Mouse (Mus musculus) kidney, postnatal 25 days (tissue): ENCODE measurements around the gene Mmp24.
"Not testable (repeated sequence)": the region's sequence is repeated elsewhere in the genome, so short reads cannot be mapped to it uniquely, and the experiment has no call there.

Source experiments
- DNase-seq, 2 experiments: peaks; one replicate each; pipeline ENCODE4 v3.0.0; 2021; ENCODE audit warnings: mixed read lengths in 2 of 2

The Mmp24 gene

GRCm38 (mm10) chr2:155817301-155818245 is 42.4 kb downstream of the Mmp24 start:
- peak; percentile 18 to 57 for DNase-seq

DNA sequence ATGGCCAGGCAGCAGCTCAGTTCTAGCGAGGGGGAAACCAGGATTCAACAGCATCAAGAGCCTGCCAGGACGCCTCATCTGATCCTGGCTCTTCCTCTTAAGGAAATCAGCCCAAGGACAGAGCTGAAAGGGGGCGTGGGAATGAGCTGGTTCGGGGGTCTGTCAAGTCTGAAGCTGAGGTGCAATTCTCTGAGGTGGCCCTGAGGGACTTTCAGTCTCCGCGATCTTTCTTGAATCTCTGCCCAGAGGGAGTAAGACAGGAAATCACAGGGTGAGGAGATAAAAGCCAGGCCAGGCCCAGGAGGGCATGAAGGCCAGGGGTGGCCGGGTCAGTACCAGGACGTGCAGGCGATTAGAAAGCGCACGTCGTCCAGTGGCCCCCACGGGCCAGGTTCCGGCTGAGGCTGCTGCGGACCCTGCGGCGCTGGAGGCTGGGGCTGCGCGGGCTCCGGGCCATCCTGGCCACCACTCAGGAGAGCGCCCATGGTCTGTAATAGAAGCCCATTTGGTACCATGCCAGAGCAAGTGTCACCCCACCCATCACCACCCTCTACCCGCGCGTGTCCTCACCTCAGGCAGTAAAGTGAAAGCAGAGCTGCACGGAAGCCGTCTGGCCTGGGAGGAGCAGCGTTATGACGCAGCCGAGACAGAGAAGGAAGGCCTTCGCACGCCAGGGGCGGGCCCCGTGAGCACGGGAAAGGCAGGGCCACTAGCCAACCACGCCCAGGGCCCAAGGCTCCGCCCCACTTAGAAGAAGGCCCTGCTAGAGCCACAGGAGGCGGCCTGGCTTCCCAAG is 43.7 kb downstream of the Mmp24 start:
- peak; percentile 97 to 98 for DNase-seq

GRCm38 (mm10) chr2:155819392-155819448 is 44.1 kb downstream of the Mmp24 start, which contains the start of gene BC029722:
Gene BC029722 (minus strand): TSS chr2:155819426.
- no peak for DNase-seq

GRCm38 (mm10) chr2:155819449-155820251 is 44.5 kb downstream of the Mmp24 start:
- DNase-seq: peak; percentile 70 to 90

DNA sequence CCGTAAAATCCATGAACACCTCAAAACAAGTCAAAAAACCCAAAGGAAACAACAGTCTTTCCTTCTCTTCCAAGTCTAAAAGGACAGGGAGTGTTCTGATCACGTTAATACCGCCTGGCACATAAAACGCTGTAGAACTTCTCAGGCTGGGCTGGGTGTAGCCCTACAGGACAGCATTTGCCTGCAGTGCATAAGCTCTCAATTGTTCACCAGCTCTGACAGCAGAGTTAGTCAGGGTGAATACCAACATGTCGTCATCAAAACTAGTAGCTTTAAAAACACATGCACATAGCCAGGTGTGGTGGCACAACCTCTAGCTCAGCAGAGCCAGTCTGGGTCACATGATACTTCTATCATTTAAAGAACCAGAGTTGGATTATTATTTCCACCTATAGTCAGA is 45.6 kb downstream of the Mmp24 start:
- DNase-seq: no peak

DNA sequence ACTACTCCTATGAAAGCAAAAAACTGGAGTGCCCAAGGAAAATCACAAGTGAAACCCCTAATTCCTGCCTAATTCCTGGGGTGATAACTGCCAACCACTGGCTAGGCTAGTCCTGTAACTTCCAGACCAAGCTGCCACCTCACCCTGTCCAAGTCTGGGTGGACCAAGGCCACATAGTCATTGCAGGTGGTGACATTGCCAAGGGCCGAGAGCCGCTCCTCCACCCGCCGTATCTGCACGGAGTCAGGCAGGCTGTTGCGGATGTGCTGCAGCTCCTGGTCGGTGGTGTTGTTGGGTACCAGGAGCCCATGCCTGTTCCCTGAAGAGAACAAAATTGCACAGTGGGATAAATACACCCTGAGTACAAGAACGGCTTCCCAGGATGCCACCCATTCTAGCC is 48.6 kb downstream of the Mmp24 start:
- no peak for DNase-seq

GRCm38 (mm10) chr2:155825904-155826629 is 50.9 kb downstream of the Mmp24 start:
- DNase-seq: peak; percentile 12 to 53

DNA sequence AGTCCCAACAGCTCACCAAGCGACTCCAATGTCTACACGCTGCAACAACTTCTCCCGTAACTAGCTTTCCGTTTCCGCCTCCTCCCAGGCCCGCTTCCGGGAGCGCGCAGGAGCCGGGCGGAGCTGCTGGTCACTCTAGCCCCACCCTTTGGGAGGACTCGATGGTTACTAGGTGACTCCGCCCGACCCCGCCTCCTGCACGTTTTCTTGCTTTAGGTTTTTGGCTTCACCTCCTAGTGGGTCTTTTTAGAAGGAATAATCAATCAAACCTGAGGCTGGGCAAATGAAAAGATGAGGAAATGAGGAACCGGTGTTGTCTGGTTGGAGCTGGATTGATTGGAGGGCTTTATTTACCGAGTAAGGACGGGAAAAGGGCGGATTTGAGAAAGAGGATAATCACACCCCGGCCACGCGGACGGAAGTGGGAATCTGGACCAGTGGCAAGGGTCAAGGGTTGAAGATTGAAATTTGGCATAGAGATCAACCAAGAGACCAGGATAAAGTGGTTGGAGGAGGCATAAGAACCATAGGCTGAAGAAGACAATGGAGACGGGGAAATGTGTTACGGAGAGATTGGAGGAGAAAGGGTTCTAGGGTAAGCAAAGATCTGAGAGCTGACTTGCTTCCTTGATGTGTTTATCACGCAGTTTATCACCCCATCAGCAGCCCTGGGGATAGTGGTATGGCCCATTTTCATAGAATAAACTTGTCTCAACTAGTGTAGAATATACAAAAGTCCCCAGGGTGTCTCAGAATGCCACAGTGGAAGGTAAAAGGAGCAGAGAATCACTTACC is 51.7 kb downstream of the Mmp24 start, which contains the start of gene Eif6:
Gene Eif6 (minus strand): TSS at position 296 of the 795 bp plus-strand sequence.
- DNase-seq: peak; percentile 93 to 95

DNA sequence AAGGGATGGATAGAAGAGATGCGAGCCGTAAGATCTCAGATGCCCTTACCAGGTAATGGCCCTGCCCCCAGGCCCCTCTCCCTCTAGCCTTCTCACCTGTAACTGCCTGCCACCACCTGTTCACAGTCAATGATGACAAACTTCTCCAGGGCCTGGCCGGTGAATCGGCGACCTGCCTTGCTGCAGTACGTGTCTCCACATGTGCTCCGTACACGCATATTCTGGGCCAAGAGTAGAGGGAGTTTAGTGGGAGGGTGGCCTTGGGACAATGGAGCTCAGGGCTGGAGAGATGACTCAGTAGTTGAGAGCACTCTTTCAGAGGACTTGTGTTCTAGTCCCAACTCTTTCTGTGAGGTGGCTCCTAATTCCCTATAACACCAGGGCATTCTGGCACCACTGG is 55.7 kb downstream of the Mmp24 start:
- DNase-seq: no peak

- DNase-seq: peak in 1 of 2 experiments; percentile 22
These were observed 56.2 kb downstream of the Mmp24 start for GRCm38 (mm10) chr2:155831302-155831701.

DNA sequence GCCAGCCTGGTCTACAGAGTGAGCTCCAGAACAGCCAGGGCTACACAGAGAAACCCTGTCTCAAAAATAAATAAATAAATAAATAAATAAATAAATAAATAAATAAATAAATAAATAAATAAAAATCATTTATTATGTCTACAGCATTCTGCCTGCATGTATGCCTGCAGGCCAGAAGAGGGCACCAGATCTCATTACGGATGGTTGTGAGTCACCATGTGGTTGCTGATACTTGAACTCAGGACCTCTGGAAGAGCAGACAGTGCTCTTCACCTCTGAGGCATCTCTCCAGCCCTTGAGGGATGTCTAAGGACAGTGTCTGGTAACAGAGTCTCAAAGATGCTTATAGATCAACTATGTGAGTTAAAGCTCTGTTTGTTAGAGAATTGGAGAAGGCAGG is 56.9 kb downstream of the Mmp24 start:
- DNase-seq: not testable (repeated sequence)

DNA sequence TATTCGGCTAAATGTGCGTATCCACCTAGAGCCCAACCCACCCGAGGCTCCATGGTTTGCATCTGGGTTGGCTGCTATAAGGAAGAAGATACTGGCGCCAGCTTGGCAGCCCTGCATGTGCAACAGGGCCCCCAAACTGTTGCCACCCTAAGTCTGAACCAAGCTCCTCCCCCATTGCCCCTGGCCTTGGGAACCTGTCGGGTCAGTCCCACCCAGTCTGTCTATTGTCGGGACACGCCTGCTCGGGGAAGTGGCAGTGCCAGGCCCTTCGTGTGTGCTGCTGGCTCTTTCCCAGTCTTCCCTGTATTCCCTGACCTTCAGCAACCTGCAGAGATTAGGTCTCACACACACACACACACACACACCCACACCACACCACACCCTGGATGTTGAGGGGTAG is 59.6 kb downstream of the Mmp24 start, which contains the start of gene Fam83c:
Gene Fam83c (minus strand): TSS at position 123 of the 400 bp plus-strand sequence.
- no peak for DNase-seq

GRCm38 (mm10) chr2:155837961-155838360 is 62.8 kb downstream of the Mmp24 start:
- DNase-seq: no peak

- no peak for DNase-seq
These were observed 63.8 kb downstream of the Mmp24 start for GRCm38 (mm10) chr2:155838961-155839360.

DNA sequence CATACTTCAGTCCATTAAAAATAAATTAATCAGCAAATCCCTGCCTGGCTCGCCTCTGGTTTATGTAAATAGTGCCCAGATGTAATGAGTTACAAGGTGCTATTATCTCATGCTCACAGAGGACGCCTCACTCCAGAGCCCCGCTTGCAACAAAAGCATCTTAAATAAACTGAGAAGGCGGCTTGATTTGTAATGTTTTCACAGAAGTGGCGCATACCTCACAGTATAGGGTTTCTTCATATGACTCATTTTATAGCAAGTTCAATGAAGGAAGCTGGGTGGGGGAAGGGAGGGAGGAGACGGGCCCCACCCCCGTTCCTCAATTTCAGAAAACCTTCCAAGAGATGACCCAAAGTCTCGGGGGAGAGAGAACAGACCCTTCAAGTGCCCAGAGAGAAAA is 71.8 kb downstream of the Mmp24 start:
- DNase-seq: no peak

DNA sequence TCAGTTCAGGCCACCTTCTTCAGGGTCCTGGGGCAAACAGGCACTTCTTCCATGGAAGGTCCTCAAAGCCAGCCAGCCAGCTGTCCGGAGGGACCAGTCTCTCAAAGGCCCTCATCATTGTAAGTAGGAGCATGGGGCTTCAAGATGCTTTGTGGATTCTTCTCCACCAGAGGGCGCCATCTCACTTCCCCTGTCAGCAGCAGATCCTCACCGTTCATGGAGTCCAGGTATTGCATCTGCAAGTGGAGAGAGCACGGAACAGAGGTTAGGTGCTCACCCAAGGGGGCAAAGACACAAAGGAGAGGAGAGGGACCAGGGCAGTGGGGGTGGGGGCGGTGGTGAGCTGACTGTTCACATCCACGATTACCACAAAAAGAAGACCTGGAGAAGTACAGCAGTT is 73.1 kb downstream of the Mmp24 start:
- DNase-seq: peak; percentile 79 to 89

GRCm38 (mm10) chr2:155849464-155849863 is 74.3 kb downstream of the Mmp24 start:
- DNase-seq: no peak

DNA sequence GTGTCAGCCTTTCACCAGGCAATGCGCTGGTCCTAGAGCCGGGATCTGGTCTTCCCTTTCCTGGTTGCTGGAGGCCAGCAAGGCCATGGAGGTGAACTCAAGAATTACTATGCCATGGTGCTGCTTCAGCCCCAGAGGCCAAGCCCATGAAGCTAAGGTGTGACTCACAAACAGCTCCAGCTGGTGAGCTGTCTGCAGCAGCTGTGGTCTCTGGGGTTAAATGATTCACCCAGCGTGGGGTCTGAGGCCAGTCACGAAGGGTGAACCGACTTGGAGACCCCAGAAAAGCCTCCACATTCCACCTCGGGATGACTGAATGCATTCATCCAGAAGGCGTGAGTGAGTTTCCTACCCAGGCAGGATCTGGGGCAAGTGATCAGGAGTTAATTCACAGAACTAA is 75.0 kb downstream of the Mmp24 start:
- DNase-seq: no peak

GRCm38 (mm10) chr2:155852536-155852935 is 77.4 kb downstream of the Mmp24 start:
- no peak for DNase-seq

DNA sequence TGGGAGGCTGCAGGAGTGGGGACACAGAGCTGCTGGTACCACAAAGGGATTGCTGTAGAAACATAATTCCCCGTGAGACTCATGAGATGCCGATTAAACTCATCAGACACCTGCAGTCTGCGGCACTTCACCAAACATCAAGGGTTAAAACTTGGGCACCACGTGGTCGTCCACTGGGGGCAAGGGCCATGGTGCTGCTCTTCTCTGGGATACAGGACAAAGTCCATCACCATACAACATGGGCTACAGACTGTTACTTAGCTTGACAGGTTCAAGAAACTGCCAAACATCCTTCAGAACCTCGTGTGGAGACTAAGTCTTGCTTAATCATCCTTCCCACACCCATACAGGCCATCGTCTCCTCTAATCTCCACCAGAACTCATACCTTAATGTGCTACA is 85.0 kb downstream of the Mmp24 start:
- peak; percentile 38 to 70 for DNase-seq

DNA sequence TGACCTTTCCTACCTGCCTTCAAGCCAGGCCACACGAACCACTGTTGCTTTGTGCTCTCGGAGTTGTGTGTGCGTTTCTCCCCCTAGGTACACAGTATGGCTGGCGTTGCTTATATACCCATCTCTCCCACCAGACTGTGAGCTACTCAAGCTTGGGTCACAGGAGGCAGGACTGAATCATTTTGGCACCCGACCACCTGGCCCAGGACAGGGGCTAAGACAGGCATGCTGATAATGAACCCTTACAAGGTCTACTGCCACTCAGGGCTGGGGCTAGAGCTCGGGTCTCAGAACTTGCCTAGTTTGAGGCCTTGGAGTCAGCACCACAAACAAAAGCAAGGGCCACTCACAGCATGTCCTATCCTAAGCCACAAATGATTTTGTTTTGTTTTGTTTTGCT is 86.4 kb downstream of the Mmp24 start:
- no peak for DNase-seq
